Mouse (Mus musculus): ENCODE results near the gene Dennd2c.

Gene Dennd2c

GRCm38 (mm10) chr3:103102454-103103390 lies at the start of gene Dennd2c:
Dennd2c (plus strand) TSS chr3:103102604.
- peak; percentile 96 to 97 for DNase-seq (ENCODE audit: low spot score in 2 of 2)

GRCm38 (mm10) chr3:103056016-103056595 lies 46.3 kb upstream of the Dennd2c start:
- no peak for DNase-seq (ENCODE audit: low spot score in 2 of 2)

GRCm38 (mm10) chr3:103057752-103058151 lies 44.7 kb upstream of the Dennd2c start:
- DNase-seq (ENCODE audit: low spot score in 2 of 2), result no peak

- DNase-seq (ENCODE audit: low spot score in 2 of 2), result peak; percentile 84 to 95
Measured at GRCm38 (mm10) chr3:103058207-103059157, 43.9 kb upstream of the Dennd2c start, which contains the start of gene Nras. Nras (plus strand) TSS chr3:103058285.

- no peak for DNase-seq (ENCODE audit: low spot score in 2 of 2)
Measured at GRCm38 (mm10) chr3:103066927-103067326, 35.5 kb upstream of the Dennd2c start.

GRCm38 (mm10) chr3:103068971-103069370 lies 33.4 kb upstream of the Dennd2c start:
- no peak for DNase-seq (ENCODE audit: low spot score in 2 of 2)

- no peak for DNase-seq (ENCODE audit: low spot score in 2 of 2)
Measured at GRCm38 (mm10) chr3:103073771-103074170, 28.6 kb upstream of the Dennd2c start, which contains the start of gene Ampd1. Ampd1 (plus strand) TSS chr3:103074014.

- DNase-seq (ENCODE audit: low spot score in 2 of 2), result no peak
Measured at GRCm38 (mm10) chr3:103075871-103076270, 26.5 kb upstream of the Dennd2c start.

GRCm38 (mm10) chr3:103076476-103076875 lies 25.9 kb upstream of the Dennd2c start:
- no peak for DNase-seq (ENCODE audit: low spot score in 2 of 2)

- no peak for DNase-seq (ENCODE audit: low spot score in 2 of 2)
Measured at GRCm38 (mm10) chr3:103079301-103079700, 23.1 kb upstream of the Dennd2c start.

GRCm38 (mm10) chr3:103081051-103081450 lies 21.4 kb upstream of the Dennd2c start:
- no peak for DNase-seq (ENCODE audit: low spot score in 2 of 2)

GRCm38 (mm10) chr3:103081861-103082453 lies 20.4 kb upstream of the Dennd2c start:
- no peak for DNase-seq (ENCODE audit: low spot score in 2 of 2)

- DNase-seq (ENCODE audit: low spot score in 2 of 2), result no peak
Measured at GRCm38 (mm10) chr3:103082761-103083160, 19.6 kb upstream of the Dennd2c start.

- no peak for DNase-seq (ENCODE audit: low spot score in 2 of 2)
Measured at GRCm38 (mm10) chr3:103085986-103086385, 16.4 kb upstream of the Dennd2c start.

- DNase-seq (ENCODE audit: low spot score in 2 of 2), result no peak
Measured at GRCm38 (mm10) chr3:103091753-103092152, 10.7 kb upstream of the Dennd2c start.

GRCm38 (mm10) chr3:103098662-103099061 lies 3.7 kb upstream of the Dennd2c start:
- DNase-seq (ENCODE audit: low spot score in 2 of 2), result no peak

GRCm38 (mm10) chr3:103099667-103100066 lies 2.7 kb upstream of the Dennd2c start:
- DNase-seq (ENCODE audit: low spot score in 2 of 2), result no peak

- no peak for DNase-seq (ENCODE audit: low spot score in 2 of 2)
Measured at GRCm38 (mm10) chr3:103100735-103101134, 1.7 kb upstream of the Dennd2c start.

GRCm38 (mm10) chr3:103101194-103101593 lies 1.2 kb upstream of the Dennd2c start:
- DNase-seq (ENCODE audit: low spot score in 2 of 2), result no peak

- DNase-seq (ENCODE audit: low spot score in 2 of 2), result peak in 1 of 2 experiments; percentile 9
Measured at GRCm38 (mm10) chr3:103101909-103102308, 495 bp upstream of the Dennd2c start.

GRCm38 (mm10) chr3:103107565-103108240 lies 5.3 kb downstream of the Dennd2c start:
- no peak for DNase-seq (ENCODE audit: low spot score in 2 of 2)

Data from spleen, postnatal 14 days (tissue).